Mouse (Mus musculus) intestine, embryonic 14.5 days (tissue): ENCODE results near the gene E2f2. TPM values are rescaled to one million over a fixed set of nuclear protein-coding genes. Genes with fewer than 3 reads are reported as not detected.

ENCODE experiments used
- ATAC-seq: fragments of 200-750 bp; cut with Nextera tagmentation; replicated peaks from 2 replicates; pipeline ENCODE4 v1.8.0; 2017; ENCODE audit warnings: low read depth, moderate number of reproducible peaks, moderate TSS enrichment, moderate library complexity; ENCODE audit not compliant: low FRiP score, low TSS enrichment
- DNase-seq: peaks from one replicate; pipeline ENCODE4 v3.0.0-alpha.2; 2018; ENCODE audit warnings: low spot score
- H3K27ac ChIP-seq: fragments of 300-500 bp; sonication (generic); 2 replicates; pipeline ENCODE4 v1.5.1; 2014; ENCODE audit warnings: low read depth, mild to moderate bottlenecking, control low read depth
- H3K27me3 ChIP-seq: fragments of 300-500 bp; sonication (generic); replicated peaks from 2 replicates; pipeline ENCODE4 v1.6.1; 2014; ENCODE audit warnings: low read length, control low read depth; ENCODE audit not compliant: control insufficient read depth, insufficient read depth
- H3K36me3 ChIP-seq: fragments of 300-500 bp; sonication (generic); 2 replicates; pipeline ENCODE4 v1.6.1; 2014; ENCODE audit warnings: low read length, control low read depth; ENCODE audit not compliant: control insufficient read depth, insufficient read depth
- H3K4me1 ChIP-seq: fragments of 300-500 bp; sonication (generic); replicated peaks from 2 replicates; pipeline ENCODE4 v1.6.1; 2014; ENCODE audit warnings: low read length, control low read depth, mixed read lengths; ENCODE audit not compliant: control insufficient read depth, insufficient read depth
- H3K4me2 ChIP-seq: fragments of 300-500 bp; sonication (generic); 2 replicates; pipeline ENCODE4 v1.6.1; 2014; ENCODE audit warnings: low read length
- H3K4me3 ChIP-seq: fragments of 300-500 bp; sonication (generic); 2 replicates; pipeline ENCODE4 v1.5.1; 2014; ENCODE audit warnings: low read depth, low read length, control low read depth, mixed read lengths
- H3K9ac ChIP-seq: fragments of 300-500 bp; sonication (generic); 2 replicates; pipeline ENCODE4 v1.6.1; 2014; ENCODE audit warnings: mild to moderate bottlenecking, low read length
- H3K9me3 ChIP-seq: fragments of 300-500 bp; sonication (generic); 2 replicates; pipeline ENCODE4 v1.6.1; 2016; ENCODE audit warnings: low read length, control low read depth; ENCODE audit not compliant: control insufficient read depth
- WGBS: fragments of 180-500 bp; shearing (Covaris S2); extraction: QIAGEN DNeasy Blood & Tissue Kit; methylation state at CpG from one replicate; pipeline ENCODE4 v1.1.7; 2014; 5-methylcytosine and 5-hydroxymethylcytosine counted together
- polyA plus RNA-seq: library from polyadenylated mRNA; unstranded; fragments of >200 nt; fragmentation: Nextera tagmentation; extraction: Ambion mirVana; gene quantifications from 2 replicates; pipeline ENCODE4 v1.2.1, GENCODE M21; 2014

The E2f2 gene
- polyA plus RNA-seq, 1 experiment from 2014 or later = 5.0 TPM

DNA sequence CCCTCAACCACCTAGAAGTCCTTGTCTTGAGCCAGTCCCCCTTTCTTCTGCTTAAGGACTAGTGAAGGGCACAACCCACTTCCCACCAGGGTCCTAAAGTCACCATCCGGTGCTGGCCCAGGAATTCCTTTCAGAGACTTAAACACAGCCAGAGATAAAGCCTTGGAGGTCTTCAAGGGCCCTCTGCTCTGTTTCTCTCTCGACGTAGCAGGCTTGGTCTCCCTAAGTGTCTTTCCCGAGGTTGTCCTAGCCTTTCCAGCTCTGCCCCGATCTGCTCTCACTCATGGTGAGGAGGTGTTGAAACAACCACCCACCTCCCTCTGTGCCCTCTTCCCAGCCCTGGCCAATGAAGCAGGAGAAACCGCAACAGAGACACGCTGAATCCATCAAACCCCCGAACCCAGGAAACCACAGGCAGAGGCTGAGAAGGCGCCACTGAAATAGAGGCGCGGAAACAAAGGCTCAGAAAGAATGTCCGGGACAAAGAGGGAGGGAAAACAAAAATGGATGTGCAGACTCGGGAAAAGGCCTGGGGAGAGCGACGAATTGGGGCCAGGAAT is 37.7 kb upstream of the E2f2 start:
- no peaks in the 10 kb centered on the region for H3K27me3 ChIP-seq

DNA sequence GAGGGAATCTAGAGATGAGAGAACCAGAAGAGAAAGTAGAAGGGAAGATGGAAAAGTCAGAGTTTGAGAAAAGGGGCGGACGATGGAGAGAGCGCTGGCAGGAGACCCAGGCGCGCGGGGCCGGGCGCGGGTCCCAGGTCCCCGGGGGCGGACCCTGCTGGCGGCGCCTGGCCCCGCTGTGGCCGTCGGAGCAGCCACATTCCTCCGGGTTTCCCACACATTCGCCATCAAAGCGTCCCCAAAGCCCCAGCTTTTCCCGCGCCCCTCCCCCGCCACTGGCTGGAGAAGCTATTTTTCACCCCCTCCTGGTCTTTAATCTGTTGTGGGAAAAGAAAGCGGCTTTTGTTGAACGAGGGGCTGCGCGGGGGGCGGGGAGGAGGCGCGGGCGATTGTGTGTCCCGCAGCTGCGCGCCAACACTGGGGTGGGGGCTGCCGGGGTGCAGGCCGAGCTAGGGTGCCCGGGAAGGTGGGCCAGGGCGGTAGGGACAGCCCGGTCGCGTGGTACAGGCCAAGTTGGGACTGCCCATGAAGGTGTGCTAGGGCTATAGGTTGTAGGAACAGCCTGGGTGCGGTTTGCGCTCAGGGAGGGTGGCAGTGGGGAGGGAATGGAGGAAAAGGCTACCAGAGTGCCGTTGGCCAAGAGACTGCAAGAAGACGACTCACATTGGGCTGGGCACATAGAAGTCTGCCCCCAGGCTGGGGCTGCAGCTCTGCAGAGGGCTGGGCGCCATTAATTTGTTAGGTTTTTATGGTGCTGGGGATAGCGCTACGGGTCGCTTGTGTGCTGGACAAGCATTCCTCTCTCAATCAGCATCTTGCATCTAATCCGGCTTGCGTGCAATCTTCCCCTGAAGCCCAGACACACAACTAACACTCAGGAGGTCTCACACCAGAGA is 37.0 kb upstream of the E2f2 start:
- H3K4me3 ChIP-seq = peak overlapping the region; percentile 37
- H3K9ac ChIP-seq = peak overlapping the region; percentile 70
- DNase-seq (peak; percentile 84), ATAC-seq (peak; percentile 59; the same call in 1 of the 2 replicates)
- peak overlapping the region; percentile 97 for H3K27ac ChIP-seq
- no peaks in the 10 kb centered on the region for H3K36me3 ChIP-seq
- H3K9me3 ChIP-seq = no peaks in the 10 kb centered on the region
- H3K4me1 ChIP-seq = peaks cover 36% of the 10 kb centered on the region
- WGBS = 3% methylated on average over 47 of the region's 50 CpGs
- H3K4me2 ChIP-seq = peak overlapping the region; percentile 90
- H3K27me3 ChIP-seq = no peaks in the 10 kb centered on the region

More for the DNA sequence above, 37.7 kb upstream of the E2f2 start:
- DNase-seq = peak; percentile 79
- Histone ChIP-seq H3K9me3 (peaks cover 5% of the 10 kb centered on the region; the same call in 1 of the 2 replicates), H3K4me1 (peaks cover 30% of the 10 kb centered on the region), H3K9ac (peak overlapping the region; percentile 70), H3K27ac (peak overlapping the region; percentile 97), H3K4me3 (peak overlapping the region; percentile 37), H3K4me2 (peak overlapping the region; percentile 90), H3K36me3 (no peaks in the 10 kb centered on the region)
- 3% methylated on average over 15 of the region's 15 CpGs for whole genome bisulfite sequencing
- peak; percentile 37; the same call in 1 of the 2 replicates for ATAC-seq

GRCm38 (mm10) chr4:136135874-136136728 is 36.1 kb upstream of the E2f2 start:
- no peak for ATAC-seq

DNA sequence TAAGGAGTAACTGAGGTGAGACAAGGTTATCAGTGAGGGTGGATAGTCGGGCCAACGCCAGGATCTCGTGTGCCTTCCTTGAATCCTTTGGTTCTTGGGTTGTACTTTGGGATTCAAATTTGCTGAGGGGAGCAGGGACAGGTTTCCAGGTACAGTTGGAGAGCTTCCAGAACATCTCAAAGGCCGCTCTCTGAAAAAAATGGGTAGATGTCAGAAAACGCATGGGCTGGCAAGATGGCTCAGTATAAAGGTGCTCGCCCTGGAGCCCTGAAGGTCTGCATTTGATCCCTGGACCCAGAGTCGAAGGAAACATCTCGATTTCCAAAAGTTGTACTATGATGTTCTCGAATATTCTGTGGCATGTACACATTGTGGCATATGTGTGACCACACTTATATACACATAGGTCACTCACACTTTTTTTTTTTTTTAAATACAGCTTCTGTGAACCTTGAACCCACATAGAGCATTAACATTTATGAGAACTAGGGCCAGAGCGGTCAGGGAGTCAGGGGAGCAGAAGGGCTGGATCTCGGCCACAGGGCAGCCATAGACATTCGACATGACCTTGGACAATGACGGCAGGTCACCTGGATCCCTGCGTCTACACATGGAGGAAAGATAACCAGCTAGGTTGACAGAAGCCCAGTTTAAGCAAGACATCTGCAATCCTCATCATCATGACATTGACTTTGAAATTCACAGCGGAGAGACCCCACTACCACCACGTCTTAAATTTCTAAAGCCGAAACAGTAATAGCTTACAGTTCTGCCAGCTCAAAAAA is 32.7 kb upstream of the E2f2 start:
- 56% methylated on average over 17 of the region's 17 CpGs for WGBS
- no peak for ATAC-seq
- H3K36me3 ChIP-seq = no peaks in the 10 kb centered on the region
- no peak overlapping the region for H3K4me3 ChIP-seq
- H3K4me2 ChIP-seq = peak overlapping the region; percentile 49
- no peaks in the 10 kb centered on the region for H3K9me3 ChIP-seq
- H3K27ac ChIP-seq = peak overlapping the region; percentile 97
- DNase-seq = no peak
- peaks cover 49% of the 10 kb centered on the region for H3K4me1 ChIP-seq
- no peaks in the 10 kb centered on the region for H3K27me3 ChIP-seq
- peak overlapping the region; percentile 37; the same call in 1 of the 2 replicates for H3K9ac ChIP-seq

More at GRCm38 (mm10) chr4:136135874-136136728, 36.1 kb upstream of the E2f2 start:
- no peak for DNase-seq
- Histone ChIP-seq H3K9ac (no peak overlapping the region), H3K9me3 (no peaks in the 10 kb centered on the region), H3K4me3 (no peak overlapping the region), H3K36me3 (no peaks in the 10 kb centered on the region), H3K4me2 (peak overlapping the region; percentile 90), H3K27me3 (no peaks in the 10 kb centered on the region), H3K4me1 (peaks cover 42% of the 10 kb centered on the region), H3K27ac (peak overlapping the region; percentile 97)
- 40% methylated on average over 9 of the region's 9 CpGs for WGBS

DNA sequence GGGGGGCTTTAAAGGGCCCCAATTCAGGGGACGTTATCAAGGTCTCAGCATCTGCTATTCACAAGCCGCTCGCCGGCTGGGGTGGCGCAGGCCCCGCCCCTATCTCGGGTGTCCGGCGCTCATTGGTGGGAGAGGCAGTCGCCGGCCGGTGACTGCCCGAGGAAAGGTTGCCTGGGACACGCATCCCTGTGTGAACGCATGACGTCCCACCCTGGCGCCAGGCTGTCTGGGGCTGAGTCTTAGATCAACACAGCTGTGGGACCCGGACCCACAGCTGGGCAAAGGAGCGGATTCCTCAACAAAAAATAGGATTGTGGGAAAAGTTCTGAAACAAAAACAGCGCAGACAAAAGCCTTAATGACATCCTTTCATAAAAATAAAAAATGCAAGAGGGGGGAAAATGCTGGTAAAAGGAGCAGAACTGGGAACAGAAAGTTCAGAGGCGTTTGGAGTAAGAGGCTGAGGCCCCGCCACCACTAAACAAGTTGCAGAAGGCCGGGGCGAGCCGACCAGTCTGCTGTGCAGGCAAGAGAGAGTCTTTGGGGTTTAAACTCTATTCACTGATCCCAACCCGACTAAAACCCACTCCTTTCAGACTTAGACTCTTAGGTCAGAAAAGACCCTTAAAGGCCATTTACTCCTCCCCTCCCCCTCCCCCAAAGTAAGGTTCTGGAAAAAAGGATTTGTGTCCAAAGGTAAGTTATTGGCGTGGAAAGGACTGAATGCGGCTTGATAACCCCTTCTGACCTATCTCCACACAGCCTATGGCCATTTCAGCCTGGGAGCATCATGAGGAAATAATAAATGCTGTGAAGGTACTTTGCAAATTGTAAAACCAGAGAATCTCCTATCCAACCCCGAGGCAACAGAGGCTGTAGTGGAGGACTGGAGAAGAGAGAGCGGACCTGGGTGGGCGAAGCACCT is 31.6 kb upstream of the E2f2 start:
- Histone ChIP-seq H3K9ac (peak overlapping the region; percentile 51), H3K9me3 (no peaks in the 10 kb centered on the region), H3K4me2 (peak overlapping the region; percentile 49), H3K4me3 (peak overlapping the region; percentile 22), H3K36me3 (no peaks in the 10 kb centered on the region), H3K27me3 (no peaks in the 10 kb centered on the region), H3K27ac (peak overlapping the region; percentile 97), H3K4me1 (peaks cover 50% of the 10 kb centered on the region)
- ATAC-seq (peak; percentile 77), DNase-seq (peak; percentile 94)
- 7% methylated on average over 31 of the region's 31 CpGs for WGBS

DNA sequence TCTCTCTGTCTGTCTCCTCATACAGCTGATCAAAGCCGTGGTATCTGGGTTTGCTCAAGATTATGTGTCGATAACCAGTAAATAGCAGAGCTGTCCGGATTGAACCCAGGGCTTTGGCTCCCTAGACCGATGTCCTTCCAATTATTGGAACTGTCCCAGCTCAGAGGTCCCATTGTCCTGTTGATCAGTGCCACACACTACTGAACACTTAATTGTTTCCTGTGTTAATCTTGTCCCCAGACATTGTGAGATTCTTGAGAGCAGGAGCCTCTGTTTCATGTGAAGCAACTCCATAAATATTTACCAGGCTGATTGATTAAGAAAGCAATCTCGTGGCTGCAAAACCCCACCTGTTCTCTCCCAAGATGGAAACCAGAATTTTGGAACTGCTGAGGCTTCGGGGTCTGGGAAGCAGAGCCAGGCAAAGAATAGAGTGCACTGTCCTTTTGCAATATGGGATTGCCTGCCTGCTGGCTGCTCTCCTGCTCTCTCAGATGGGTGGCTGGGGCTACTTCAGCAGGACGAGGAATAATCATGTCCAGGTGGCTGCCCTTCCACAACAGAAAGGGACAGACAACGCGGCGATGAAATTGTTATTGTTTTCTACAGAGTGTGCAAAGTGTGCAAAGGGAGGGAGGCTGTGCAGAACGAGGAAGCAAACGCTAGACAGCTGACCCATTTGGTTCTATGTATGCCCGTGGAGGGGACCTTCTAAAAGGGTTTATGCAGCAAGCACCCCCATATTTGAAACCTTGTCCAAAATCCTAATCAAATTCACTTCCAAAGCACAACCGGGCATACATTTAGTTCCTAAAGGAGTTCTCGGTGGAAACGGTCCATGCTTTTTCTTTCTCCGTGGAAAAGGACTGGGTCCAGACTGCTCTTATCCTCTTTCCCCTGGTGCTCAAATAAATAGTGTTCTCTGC is 29.7 kb upstream of the E2f2 start:
- WGBS = 8% methylated on average over 17 of the region's 17 CpGs
- Histone ChIP-seq H3K4me2 (peak overlapping the region; percentile 73), H3K27ac (peak overlapping the region; percentile 97), H3K9ac (peak overlapping the region; percentile 38), H3K27me3 (no peaks in the 10 kb centered on the region), H3K4me1 (peaks cover 54% of the 10 kb centered on the region), H3K4me3 (peak overlapping the region; percentile 65; the same call in 1 of the 2 replicates), H3K9me3 (no peaks in the 10 kb centered on the region), H3K36me3 (no peaks in the 10 kb centered on the region; the same call in 1 of the 2 replicates)
- ATAC-seq (no peak), DNase-seq (no peak)
